Mouse (Mus musculus): ENCODE measurements at regions not wholly inside any gene's neighbourhood (a gene's known extent, or its start where the extent isn't known, plus 50 kb on each side); places are given as distances from the start of the nearest gene placed in this dataset.
A peak's percentile ranks its signal among the peaks of the same experiment; 100 is the strongest.

DNA sequence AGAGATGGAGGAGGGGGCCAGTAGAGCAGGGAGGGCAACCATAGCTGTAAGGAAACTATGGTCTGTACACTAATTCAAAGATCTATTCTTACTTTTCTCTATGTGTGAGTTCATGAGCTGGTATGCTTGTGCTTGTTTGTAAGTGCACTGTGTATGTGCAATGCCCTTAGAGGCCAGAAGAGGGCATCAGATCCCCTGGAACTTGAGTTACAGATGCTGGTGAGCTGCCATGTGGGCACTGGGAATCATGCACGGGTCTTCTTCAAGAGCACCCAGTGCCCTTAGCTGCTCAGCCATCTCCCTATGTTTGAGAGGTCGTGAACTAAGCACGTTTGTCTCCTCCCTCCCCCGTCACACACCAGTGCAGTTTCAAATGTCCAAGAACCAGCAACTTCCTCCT, 68.9 kb downstream of the Tbx3 start:
- WGBS: 66% methylated on average over 4 of the region's 4 CpGs
- H3K27me3 ChIP-seq (replicated peaks; ENCODE audit: control insufficient read depth, insufficient read depth, low read length): peaks cover 8% of the 10 kb centered on the region
- H3K9ac ChIP-seq (ENCODE audit: low read depth, low read length): no peak overlapping the region
- H3K4me3 ChIP-seq (ENCODE audit: low read depth, low read length): no peak overlapping the region
- H3K9me3 ChIP-seq (ENCODE audit: control insufficient read depth): no peaks in the 10 kb centered on the region
- H3K4me1 ChIP-seq (replicated peaks; ENCODE audit: control insufficient read depth, insufficient read depth, low read length): no peaks in the 10 kb centered on the region
- peak; percentile 30; the same call in 1 of the 2 replicates for TF ChIP-seq CTCF (IDR thresholded peaks at IDR 0.05; ENCODE audit: low read depth)
- no peaks in the 10 kb centered on the region for H3K36me3 ChIP-seq (ENCODE audit: control insufficient read depth, insufficient read depth)
- no peak for ATAC-seq
- H3K4me2 ChIP-seq (replicated peaks; ENCODE audit: low read depth): no peak overlapping the region
- no peak overlapping the region for H3K27ac ChIP-seq (ENCODE audit: low read depth, low read length)

DNA sequence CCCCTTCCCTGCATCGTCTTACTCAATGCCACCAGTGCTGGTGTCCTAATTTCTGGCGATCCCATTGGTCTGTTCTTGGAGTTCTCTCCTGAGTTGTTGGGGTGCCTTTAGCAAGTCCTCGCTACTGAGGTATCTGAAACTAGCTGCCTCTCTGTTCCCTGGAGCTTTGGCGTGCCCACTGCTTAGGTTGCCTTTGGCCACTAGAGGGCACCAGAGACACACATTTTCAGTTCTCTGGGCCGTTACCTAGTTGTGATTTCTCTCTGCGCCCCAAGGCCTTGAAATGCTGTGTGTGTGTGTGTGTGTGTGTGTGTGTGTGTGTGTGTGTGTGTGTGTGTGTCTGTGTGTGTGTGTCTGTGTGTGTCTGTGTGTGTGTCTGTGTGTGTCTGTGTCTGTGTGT, 70.6 kb downstream of the Tbx3 start:
- Histone ChIP-seq H3K4me3 (ENCODE audit: low read depth, low read length) (no peak overlapping the region), H3K9me3 (ENCODE audit: control insufficient read depth) (no peaks in the 10 kb centered on the region), H3K4me2 (replicated peaks; ENCODE audit: low read depth) (0 out of 2 replicates have a peak overlapping the region, but pooled peaks have one; percentile 17), H3K27ac (ENCODE audit: low read depth, low read length) (no peak overlapping the region), H3K36me3 (ENCODE audit: control insufficient read depth, insufficient read depth) (no peaks in the 10 kb centered on the region), H3K4me1 (replicated peaks; ENCODE audit: control insufficient read depth, insufficient read depth, low read length) (no peaks in the 10 kb centered on the region), H3K27me3 (replicated peaks; ENCODE audit: control insufficient read depth, insufficient read depth, low read length) (peaks cover 8% of the 10 kb centered on the region), H3K9ac (ENCODE audit: low read depth, low read length) (no peak overlapping the region)
- WGBS: 7% methylated on average over 6 of the region's 6 CpGs
- peak; percentile 92 for TF ChIP-seq CTCF (IDR thresholded peaks at IDR 0.05; ENCODE audit: low read depth)
- ATAC-seq: no peak

DNA sequence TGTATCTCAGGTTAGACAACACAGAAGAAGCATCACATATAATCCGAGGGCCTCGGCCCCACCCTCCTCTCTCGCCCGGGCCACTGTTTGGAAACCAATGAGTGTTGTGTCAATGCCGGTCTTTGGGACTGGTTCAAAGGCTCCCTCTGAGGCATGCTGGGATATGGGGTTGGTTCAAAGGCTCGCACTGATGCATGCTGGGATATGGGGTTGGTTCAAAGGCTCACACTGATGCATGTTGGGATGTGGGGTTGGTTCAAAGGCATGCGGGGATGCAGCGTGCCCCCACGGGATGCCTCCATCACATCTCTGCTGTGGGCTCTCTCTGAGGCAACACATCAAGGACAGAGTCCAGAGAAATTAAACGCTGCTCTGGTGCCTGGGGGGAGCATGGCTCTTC, 73.3 kb downstream of the Tbx3 start:
- H3K27ac ChIP-seq (ENCODE audit: low read depth, low read length): no peak overlapping the region
- H3K9ac ChIP-seq (ENCODE audit: low read depth, low read length): no peak overlapping the region
- 72% methylated on average over 10 of the region's 10 CpGs for WGBS
- H3K36me3 ChIP-seq (ENCODE audit: control insufficient read depth, insufficient read depth): no peaks in the 10 kb centered on the region
- ATAC-seq: no peak
- no peaks in the 10 kb centered on the region for H3K4me1 ChIP-seq (replicated peaks; ENCODE audit: control insufficient read depth, insufficient read depth, low read length)
- no peak overlapping the region for H3K4me3 ChIP-seq (ENCODE audit: low read depth, low read length)
- peaks cover 21% of the 10 kb centered on the region for H3K27me3 ChIP-seq (replicated peaks; ENCODE audit: control insufficient read depth, insufficient read depth, low read length)
- no peak overlapping the region for H3K4me2 ChIP-seq (replicated peaks; ENCODE audit: low read depth)
- H3K9me3 ChIP-seq (ENCODE audit: control insufficient read depth): no peaks in the 10 kb centered on the region
- TF ChIP-seq CTCF (IDR thresholded peaks at IDR 0.05; ENCODE audit: low read depth): no peak

DNA sequence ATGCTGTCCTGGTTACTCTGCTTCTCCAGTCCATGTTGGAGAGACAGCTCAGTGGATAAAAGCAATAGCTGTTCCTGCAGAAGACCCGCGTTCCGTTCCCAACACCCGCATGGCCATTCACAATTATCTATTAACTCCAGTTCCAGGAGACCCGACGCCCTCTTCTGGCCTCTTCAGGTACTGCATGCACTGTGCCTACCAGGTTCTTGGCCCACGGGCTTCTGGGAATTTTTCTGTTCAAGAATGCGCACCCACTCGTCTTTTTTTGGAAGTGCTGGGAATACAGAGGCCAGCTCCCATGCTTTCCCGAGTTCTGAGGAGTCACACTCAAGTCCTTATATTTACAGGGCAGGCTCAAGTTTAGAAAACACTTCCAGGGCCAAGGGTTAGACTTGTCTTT, 76.6 kb downstream of the Tbx3 start:
- no peak overlapping the region for H3K9ac ChIP-seq (ENCODE audit: low read depth, low read length)
- no peaks in the 10 kb centered on the region for H3K9me3 ChIP-seq (ENCODE audit: control insufficient read depth)
- no peak overlapping the region for H3K27ac ChIP-seq (ENCODE audit: low read depth, low read length)
- peaks cover 35% of the 10 kb centered on the region for H3K27me3 ChIP-seq (replicated peaks; ENCODE audit: control insufficient read depth, insufficient read depth, low read length)
- WGBS: 70% methylated on average over 10 of the region's 10 CpGs
- H3K36me3 ChIP-seq (ENCODE audit: control insufficient read depth, insufficient read depth): no peaks in the 10 kb centered on the region
- no peak for ATAC-seq
- no peak overlapping the region for H3K4me2 ChIP-seq (replicated peaks; ENCODE audit: low read depth)
- no peak overlapping the region for H3K4me3 ChIP-seq (ENCODE audit: low read depth, low read length)
- no peaks in the 10 kb centered on the region for H3K4me1 ChIP-seq (replicated peaks; ENCODE audit: control insufficient read depth, insufficient read depth, low read length)
- peak; percentile 56 for TF ChIP-seq CTCF (IDR thresholded peaks at IDR 0.05; ENCODE audit: low read depth)

DNA sequence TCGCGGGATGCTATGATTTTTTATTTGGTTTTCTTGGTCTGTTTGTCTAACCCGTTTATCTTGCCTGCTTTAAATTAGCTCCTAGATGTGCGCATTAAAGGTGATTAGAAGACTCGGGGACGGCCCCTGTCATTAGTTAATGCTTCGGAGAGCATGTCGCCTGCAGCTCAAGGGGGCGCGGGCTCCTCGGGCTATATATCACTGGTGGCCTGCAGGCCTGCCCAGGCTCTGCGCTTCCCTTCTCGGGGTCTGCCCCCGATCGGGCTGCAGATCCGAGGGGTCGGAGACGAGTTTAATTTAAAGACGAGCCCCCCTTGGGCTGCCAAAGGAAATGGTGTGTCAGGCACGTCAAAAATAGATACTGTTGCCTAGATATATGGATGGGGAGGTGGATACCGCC, 78.2 kb downstream of the Tbx3 start:
- no peak overlapping the region for H3K27ac ChIP-seq (ENCODE audit: low read depth, low read length)
- H3K36me3 ChIP-seq (ENCODE audit: control insufficient read depth, insufficient read depth): no peaks in the 10 kb centered on the region
- no peak overlapping the region for H3K9ac ChIP-seq (ENCODE audit: low read depth, low read length)
- 2% methylated on average over 21 of the region's 21 CpGs for WGBS
- no peak overlapping the region for H3K4me3 ChIP-seq (ENCODE audit: low read depth, low read length)
- H3K4me1 ChIP-seq (replicated peaks; ENCODE audit: control insufficient read depth, insufficient read depth, low read length): no peaks in the 10 kb centered on the region
- no peaks in the 10 kb centered on the region for H3K9me3 ChIP-seq (ENCODE audit: control insufficient read depth)
- peaks cover 29% of the 10 kb centered on the region for H3K27me3 ChIP-seq (replicated peaks; ENCODE audit: control insufficient read depth, insufficient read depth, low read length)
- TF ChIP-seq CTCF (IDR thresholded peaks at IDR 0.05; ENCODE audit: low read depth): no peak
- no peak for ATAC-seq
- no peak overlapping the region for H3K4me2 ChIP-seq (replicated peaks; ENCODE audit: low read depth)

DNA sequence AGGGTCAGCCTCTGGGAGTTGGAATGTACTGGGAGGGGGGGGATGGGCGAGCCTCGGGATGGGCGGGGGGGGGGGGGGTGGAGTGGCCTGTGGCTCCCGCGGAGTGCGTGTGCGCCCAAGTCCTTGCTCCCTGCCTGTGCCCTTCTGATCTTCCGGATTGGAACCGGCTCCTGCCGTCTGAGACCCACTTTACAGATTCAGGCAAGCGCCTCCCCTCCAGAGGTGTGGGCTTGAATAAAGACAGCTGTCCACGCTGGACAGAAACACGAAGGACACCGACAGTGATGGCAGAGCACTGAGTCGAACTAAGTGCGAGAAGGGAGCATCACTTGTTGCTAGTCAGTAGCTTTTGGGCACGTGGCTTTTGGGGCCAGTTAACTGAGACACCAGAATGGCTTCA, 78.7 kb downstream of the Tbx3 start:
- 10% methylated on average over 16 of the region's 17 CpGs for WGBS
- no peak overlapping the region for H3K9ac ChIP-seq (ENCODE audit: low read depth, low read length)
- no peak for ATAC-seq
- no peak for TF ChIP-seq CTCF (IDR thresholded peaks at IDR 0.05; ENCODE audit: low read depth)
- H3K27me3 ChIP-seq (replicated peaks; ENCODE audit: control insufficient read depth, insufficient read depth, low read length): peaks cover 29% of the 10 kb centered on the region
- no peaks in the 10 kb centered on the region for H3K4me1 ChIP-seq (replicated peaks; ENCODE audit: control insufficient read depth, insufficient read depth, low read length)
- H3K9me3 ChIP-seq (ENCODE audit: control insufficient read depth): no peaks in the 10 kb centered on the region
- no peak overlapping the region for H3K4me2 ChIP-seq (replicated peaks; ENCODE audit: low read depth)
- H3K36me3 ChIP-seq (ENCODE audit: control insufficient read depth, insufficient read depth): no peaks in the 10 kb centered on the region
- no peak overlapping the region for H3K27ac ChIP-seq (ENCODE audit: low read depth, low read length)
- no peak overlapping the region for H3K4me3 ChIP-seq (ENCODE audit: low read depth, low read length)

DNA sequence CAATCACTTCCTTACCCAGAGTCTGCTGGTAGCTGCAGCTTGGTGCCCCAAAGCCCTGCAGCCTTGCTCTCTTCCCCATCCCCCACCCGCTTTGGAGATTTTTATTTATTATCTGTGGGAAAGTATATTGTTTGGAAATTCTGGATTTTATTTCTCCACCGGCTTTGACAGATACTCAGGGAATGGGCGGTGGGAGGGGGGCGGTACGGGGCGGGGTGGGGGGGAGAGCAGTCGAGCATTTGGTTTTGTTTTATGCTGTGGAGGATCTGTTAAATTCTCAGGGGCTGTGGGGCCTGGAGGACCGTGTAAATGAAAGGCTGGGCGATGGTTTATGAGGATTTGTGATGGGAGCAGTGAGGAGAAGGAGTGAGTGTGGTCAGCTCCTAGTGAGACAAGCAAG, 76.7 kb upstream of the Tbx5 start:
- WGBS: 42% methylated on average over 9 of the region's 9 CpGs
- no peak for TF ChIP-seq CTCF (IDR thresholded peaks at IDR 0.05; ENCODE audit: low read depth)
- Histone ChIP-seq H3K9me3 (ENCODE audit: control insufficient read depth) (no peaks in the 10 kb centered on the region), H3K9ac (ENCODE audit: low read depth, low read length) (no peak overlapping the region), H3K27me3 (replicated peaks; ENCODE audit: control insufficient read depth, insufficient read depth, low read length) (0 out of 2 replicates have a peak, but pooled peaks cover 3% of the 10 kb centered on the region), H3K4me1 (replicated peaks; ENCODE audit: control insufficient read depth, insufficient read depth, low read length) (no peaks in the 10 kb centered on the region), H3K36me3 (ENCODE audit: control insufficient read depth, insufficient read depth) (no peaks in the 10 kb centered on the region), H3K27ac (ENCODE audit: low read depth, low read length) (no peak overlapping the region), H3K4me2 (replicated peaks; ENCODE audit: low read depth) (no peak overlapping the region), H3K4me3 (ENCODE audit: low read depth, low read length) (no peak overlapping the region)
- ATAC-seq: no peak
